Mouse (Mus musculus) layer of hippocampus, adult 2 months (tissue): ENCODE results near the gene Pdcd6. TPM values are rescaled to one million over a fixed set of nuclear protein-coding genes. Genes with fewer than 3 reads are reported as not detected.

Experiments
- DNase-seq, 2 experiments: peaks; one replicate each; pipeline ENCODE4 v3.0.0; 2022; ENCODE audit warnings: low spot score in 2 of 2
- H3K27ac ChIP-seq: fragments of 200-600 bp; 2 replicates; pipeline ENCODE4 v1.8.1; 2022
- H3K4me3 ChIP-seq: fragments of 200-600 bp; 2 replicates; pipeline ENCODE4 v1.8.1; 2022; ENCODE audit warnings: mild to moderate bottlenecking
- CTCF ChIP-seq: fragments of 200-600 bp; conservative IDR thresholded peaks from 2 replicates; pipeline ENCODE4 v1.8.1; 2022; ENCODE audit warnings: antibody characterized with exemption, mild to moderate bottlenecking, moderate library complexity
- total RNA-seq, 2 experiments: library from RNA; stranded (reverse); gene quantifications; 2 replicates each; pipeline ENCODE4 v1.2.3; 2021

Pdcd6 gene
- total RNA-seq, 2 experiments from 2014 or later: 70.8 to 77.4 TPM

GRCm38 (mm10) chr13:74305780-74306179, 11.6 kb downstream of the Pdcd6 start:
- no peak overlapping the region for H3K27ac ChIP-seq
- DNase-seq: no peak
- H3K4me3 ChIP-seq: no peak overlapping the region
- no peak for TF ChIP-seq CTCF

- H3K27ac ChIP-seq: no peak overlapping the region
- DNase-seq: no peak
- no peak for TF ChIP-seq CTCF
- H3K4me3 ChIP-seq: no peak overlapping the region
These were observed 12.0 kb downstream of the Pdcd6 start for GRCm38 (mm10) chr13:74305380-74305779.

- no peak overlapping the region for H3K4me3 ChIP-seq
- no peak overlapping the region for H3K27ac ChIP-seq
- DNase-seq: no peak
- TF ChIP-seq CTCF: peak; percentile 65
These were observed 15.0 kb downstream of the Pdcd6 start for GRCm38 (mm10) chr13:74302050-74303037.

- no peak overlapping the region for H3K4me3 ChIP-seq
- DNase-seq: no peak
- no peak for TF ChIP-seq CTCF
- H3K27ac ChIP-seq: no peak overlapping the region
These were observed 15.8 kb downstream of the Pdcd6 start for GRCm38 (mm10) chr13:74301607-74301984.

GRCm38 (mm10) chr13:74300925-74301606, 16.3 kb downstream of the Pdcd6 start:
- TF ChIP-seq CTCF: peak; percentile 94
- Histone ChIP-seq H3K27ac (no peak overlapping the region), H3K4me3 (no peak overlapping the region)
- DNase-seq: peak; percentile 75 to 77

GRCm38 (mm10) chr13:74296376-74296775, 21.0 kb downstream of the Pdcd6 start:
- H3K27ac ChIP-seq: no peak overlapping the region
- TF ChIP-seq CTCF: no peak
- no peak for DNase-seq
- H3K4me3 ChIP-seq: no peak overlapping the region

GRCm38 (mm10) chr13:74292167-74292566, 25.2 kb downstream of the Pdcd6 start, which contains the start of gene Ahrr:
Gene Ahrr (minus strand): TSS chr13:74292331.
- H3K4me3 ChIP-seq: peak within 1 kb of the TSS; percentile 35
- TF ChIP-seq CTCF: peak; percentile 71
- peak; percentile 11 to 30 for DNase-seq
- no peak within 1 kb of the TSS for H3K27ac ChIP-seq

- DNase-seq: no peak
- no peak for TF ChIP-seq CTCF
- H3K4me3 ChIP-seq: no peak overlapping the region
- no peak overlapping the region for H3K27ac ChIP-seq
These were observed 27.7 kb downstream of the Pdcd6 start for GRCm38 (mm10) chr13:74289646-74290045.

- no peak overlapping the region for H3K4me3 ChIP-seq
- no peak overlapping the region for H3K27ac ChIP-seq
- no peak for DNase-seq
- TF ChIP-seq CTCF: no peak
These were observed 35.1 kb downstream of the Pdcd6 start for GRCm38 (mm10) chr13:74282299-74282698.

- H3K4me3 ChIP-seq: no peak overlapping the region
- no peak for DNase-seq
- no peak for TF ChIP-seq CTCF
- no peak overlapping the region for H3K27ac ChIP-seq
These were observed 41.7 kb downstream of the Pdcd6 start for GRCm38 (mm10) chr13:74275726-74276125.

GRCm38 (mm10) chr13:74260231-74260992, 57.0 kb downstream of the Pdcd6 start:
- peak; percentile 74 for TF ChIP-seq CTCF
- Histone ChIP-seq H3K4me3 (peak overlapping the region; percentile 61), H3K27ac (peak overlapping the region; percentile 54)
- peak; percentile 49 to 50 for DNase-seq

GRCm38 (mm10) chr13:74259460-74260230, 57.7 kb downstream of the Pdcd6 start:
- TF ChIP-seq CTCF: no peak
- DNase-seq: peak; percentile 18 to 29
- Histone ChIP-seq H3K27ac (peak overlapping the region; percentile 54), H3K4me3 (peak overlapping the region; percentile 61)

Other genes with a start within 250 kb of the Pdcd6 start
- 1 to 10 TPM; 2.3 TPM for gene Slc9a3, start 196.1 kb downstream of the Pdcd6 start, total RNA-seq
- 10 to 100 TPM; 64.0 to 67.1 TPM for gene Exoc3, start 108.8 kb downstream of the Pdcd6 start, total RNA-seq
- gene Ahrr, start 25.2 kb downstream of the Pdcd6 start, total RNA-seq: under 1 TPM; 0.74 to 0.77 TPM
- gene Sdha, start 32.7 kb upstream of the Pdcd6 start, total RNA-seq: 100 to 1,000 TPM; 306 to 317 TPM
- gene Ccdc127, start 32.7 kb upstream of the Pdcd6 start, total RNA-seq: 10 to 100 TPM; 87.5 to 90.4 TPM
- not detected for gene Lrrc14b, start 46.4 kb upstream of the Pdcd6 start, total RNA-seq
- 1 to 10 TPM; 6.0 to 6.5 TPM for gene Zfp72, start 73.3 kb upstream of the Pdcd6 start, total RNA-seq
- 100 to 1,000 TPM; 146 to 157 TPM for gene Ftl1-ps1, start 82.1 kb upstream of the Pdcd6 start, total RNA-seq
- gene Zfp825, start 176.4 kb upstream of the Pdcd6 start, total RNA-seq: 1 to 10 TPM; 6.7 to 7.2 TPM